19 mouse cellular contexts compared by ENCODE assay signal in the genomic region with DNA sequence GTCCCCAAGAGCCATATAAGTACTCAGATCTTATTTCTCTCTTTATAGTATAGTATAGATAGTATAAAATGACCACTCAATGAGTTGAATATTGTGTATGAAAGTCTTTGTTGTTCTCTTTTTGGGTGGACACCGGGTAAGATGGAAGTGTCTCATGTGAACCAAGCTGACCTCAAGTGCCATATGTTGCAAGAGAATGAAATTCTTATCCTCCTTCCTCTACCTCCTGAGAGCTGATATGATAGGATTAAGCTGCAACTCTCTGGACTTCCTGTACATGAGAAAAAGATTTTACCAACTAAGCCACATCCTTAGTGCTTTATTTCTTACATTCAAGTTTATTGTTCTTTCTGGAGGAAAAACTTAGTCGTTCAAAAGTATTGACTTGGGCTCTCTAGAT.
A peak's percentile ranks its signal among the peaks of the same experiment; 100 is the strongest.
DNase-seq lines count a peak whose midpoint lies in the region; ATAC-seq and TF ChIP-seq lines count a peak whose summit lies in the region.
"Had no signal": no experiment of that assay in that cellular context is flagged by ENCODE, and none has a peak within 500 bp of the region (broad histone marks: within the 10 kb centered on the region; RNA-seq: fewer than 3 reads in every experiment).

No protein-coding gene starts in this region.

- H3K4me2 ChIP-seq in lung, postnatal 0 days (replicated peaks; ENCODE audit: low read depth, low read length): no peak overlapping the region
- no peak overlapping the region for H3K4me2 ChIP-seq in forebrain, embryonic 12.5 days
- H3K4me2 ChIP-seq: hindbrain, embryonic 12.5 days; intestine, embryonic 15.5 days had no signal

- DNase-seq in lung, postnatal 36 days: peak; percentile 8
- DNase-seq in lung, postnatal 0 days (ENCODE audit: low spot score): no peak
- peak; percentile 26 for DNase-seq in naive thymus-derived CD4-positive, alpha-beta T cell, adult 2 months (ENCODE audit: low read depth)
- DNase-seq: adrenal gland, postnatal 25 days; B cell, adult 2 months; cerebellum, adult 18-20 months; cerebellum, adult 9-11 months; cerebellum, postnatal 36 days; heart, postnatal 4 days had no signal

- no peaks in the 10 kb centered on the region for H3K27me3 ChIP-seq in lung, postnatal 0 days (replicated peaks; ENCODE audit: insufficient read depth, low read length)
- no peaks in the 10 kb centered on the region for H3K27me3 ChIP-seq in forebrain, embryonic 12.5 days
- H3K27me3 ChIP-seq: hindbrain, embryonic 12.5 days; intestine, embryonic 15.5 days had no signal

- H3K4me3 ChIP-seq in lung, postnatal 0 days (ENCODE audit: low read depth, low read length): no peak overlapping the region
- no peak overlapping the region for H3K4me3 ChIP-seq in forebrain, embryonic 12.5 days (replicated peaks)
- H3K4me3 ChIP-seq: embryonic facial prominence, embryonic 10.5 days; heart, embryonic 10.5 days; hindbrain, embryonic 12.5 days; intestine, embryonic 15.5 days had no signal

- TF ChIP-seq CTCF in lung, postnatal 0 days (IDR thresholded peaks at IDR 0.05): no peak

- TF ChIP-seq EP300 in lung, postnatal 0 days (IDR thresholded peaks at IDR 0.05): no peak

- H3K36me3 ChIP-seq in lung, postnatal 0 days (ENCODE audit: insufficient read depth, low read length): no peaks in the 10 kb centered on the region
- no peaks in the 10 kb centered on the region for H3K36me3 ChIP-seq in forebrain, embryonic 12.5 days (replicated peaks)
- H3K36me3 ChIP-seq: embryonic facial prominence, embryonic 10.5 days; heart, embryonic 10.5 days; hindbrain, embryonic 12.5 days; intestine, embryonic 15.5 days had no signal

- H3K4me1 ChIP-seq in lung, postnatal 0 days (ENCODE audit: insufficient read depth, low read depth, low read length): no peaks in the 10 kb centered on the region
- H3K4me1 ChIP-seq in forebrain, embryonic 12.5 days: peaks cover 3% of the 10 kb centered on the region; the same call in 1 of the 2 replicates

- 65% methylated on average over 2 of the region's 2 CpGs for WGBS in lung, postnatal 0 days
- WGBS in forebrain, embryonic 12.5 days: 84% methylated on average over 2 of the region's 2 CpGs

- H3K9ac ChIP-seq in lung, postnatal 0 days (replicated peaks; ENCODE audit: low read depth): no peak overlapping the region
- H3K9ac ChIP-seq in forebrain, embryonic 12.5 days: no peak overlapping the region
- H3K9ac ChIP-seq: hindbrain, embryonic 12.5 days; intestine, embryonic 15.5 days had no signal

- no peak for ATAC-seq in lung, postnatal 0 days
- ATAC-seq in common myeloid progenitor, adult 5-6 weeks (replicated peaks; ENCODE audit: low read depth, poor library complexity, severe bottlenecking): peak; percentile 65
- ATAC-seq in inflammation-experienced regulatory T-cells, adult 6 months: peak; percentile 35
- no peak for ATAC-seq in frontal cortex, adult (ENCODE audit: low TSS enrichment)
- no peak for ATAC-seq in forebrain, embryonic 12.5 days (ENCODE audit: low FRiP score)
- ATAC-seq: forebrain, embryonic 14.5 days; hindbrain, embryonic 16.5 days; intestine, embryonic 15.5 days had no signal

- H3K9me3 ChIP-seq in lung, postnatal 0 days (ENCODE audit: low read length): no peaks in the 10 kb centered on the region
- no peaks in the 10 kb centered on the region for H3K9me3 ChIP-seq in forebrain, embryonic 12.5 days
- H3K9me3 ChIP-seq: embryonic facial prominence, embryonic 10.5 days; heart, embryonic 10.5 days; hindbrain, embryonic 12.5 days; intestine, embryonic 15.5 days had no signal

- H3K27ac ChIP-seq in lung, postnatal 0 days (ENCODE audit: low read length): no peak overlapping the region
- no peak overlapping the region for H3K27ac ChIP-seq in forebrain, embryonic 12.5 days
- H3K27ac ChIP-seq: embryonic facial prominence, embryonic 10.5 days; heart, embryonic 10.5 days; hindbrain, embryonic 12.5 days; intestine, embryonic 15.5 days had no signal

Comparison
In these comparisons a context has a peak if more than half of its experiments do, and no peak if none do; other contexts are left out.
1. ATAC-seq: peak in common myeloid progenitor, adult 5-6 weeks (single experiment) and inflammation-experienced regulatory T-cells, adult 6 months (single experiment); none in lung, postnatal 0 days (single experiment), frontal cortex, adult (single experiment) and forebrain, embryonic 12.5 days (single experiment).